Mouse (Mus musculus) kidney, adult 2 months (tissue): ENCODE data around the gene AI464131.

Experiments
- CTCF ChIP-seq: fragments of 200-500 bp; conservative IDR thresholded peaks from 2 replicates; pipeline ENCODE4 v1.5.1; 2011; ENCODE audit warnings: low read depth, mild to moderate bottlenecking, control low read depth, low read length, moderate library complexity, mixed read lengths; ENCODE audit not compliant: insufficient read depth, insufficient read length
- POLR2A ChIP-seq: fragments of 200-500 bp; IDR thresholded peaks from one replicate; pipeline ENCODE4 v1.6.1; 2011; ENCODE audit warnings: low read depth, low read length, control low read depth

- no peak for TF ChIP-seq POLR2A
- no peak for TF ChIP-seq CTCF
Measured at GRCm38 (mm10) chr4:41534866-41535265, 32.0 kb upstream of the AI464131 start.
